Mouse (Mus musculus): ENCODE results near the gene Efcab5.

DNA sequence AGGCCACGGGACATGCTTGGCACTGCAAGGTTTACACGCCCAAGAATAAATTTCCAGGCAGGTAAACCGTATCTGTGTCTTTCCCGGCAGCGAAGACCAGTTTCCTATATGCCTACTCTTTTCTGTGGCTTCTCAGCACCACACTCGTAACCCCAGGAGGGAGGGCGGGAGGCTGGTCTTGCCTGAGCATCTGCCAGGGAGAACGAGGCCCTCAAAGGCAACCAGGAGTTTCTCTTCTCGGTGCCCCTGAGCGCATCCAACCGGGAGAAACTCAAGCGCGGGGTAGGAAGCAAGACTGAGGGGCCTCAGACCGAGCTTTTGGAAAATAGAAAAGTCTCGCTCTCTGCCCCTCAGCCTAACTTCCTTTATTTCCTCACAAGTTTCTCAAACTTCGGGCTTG, 111.0 kb downstream of the Efcab5 start:
- TF ChIP-seq POLR2A (IDR thresholded peaks at IDR 0.05; ENCODE audit: borderline replicate concordance, insufficient read depth, low read length) (no peak), CTCF (IDR thresholded peaks at IDR 0.05; ENCODE audit: borderline replicate concordance, insufficient read depth, low read depth, low read length) (no peak)
